Mouse (Mus musculus) B cell, adult 67 days (primary cell): ENCODE measurements around the gene Selenos. TPM values are rescaled to one million over a fixed set of nuclear protein-coding genes. Genes with fewer than 3 reads are reported as not detected.

Experiments used
- total RNA-seq, 2 experiments: library from RNA; stranded (reverse); gene quantifications; 4 replicates each; pipeline ENCODE4 v1.2.4; 2023

Gene Selenos
- 10 to 100 TPM; 58.7 to 61.8 TPM for total RNA-seq

DNA sequence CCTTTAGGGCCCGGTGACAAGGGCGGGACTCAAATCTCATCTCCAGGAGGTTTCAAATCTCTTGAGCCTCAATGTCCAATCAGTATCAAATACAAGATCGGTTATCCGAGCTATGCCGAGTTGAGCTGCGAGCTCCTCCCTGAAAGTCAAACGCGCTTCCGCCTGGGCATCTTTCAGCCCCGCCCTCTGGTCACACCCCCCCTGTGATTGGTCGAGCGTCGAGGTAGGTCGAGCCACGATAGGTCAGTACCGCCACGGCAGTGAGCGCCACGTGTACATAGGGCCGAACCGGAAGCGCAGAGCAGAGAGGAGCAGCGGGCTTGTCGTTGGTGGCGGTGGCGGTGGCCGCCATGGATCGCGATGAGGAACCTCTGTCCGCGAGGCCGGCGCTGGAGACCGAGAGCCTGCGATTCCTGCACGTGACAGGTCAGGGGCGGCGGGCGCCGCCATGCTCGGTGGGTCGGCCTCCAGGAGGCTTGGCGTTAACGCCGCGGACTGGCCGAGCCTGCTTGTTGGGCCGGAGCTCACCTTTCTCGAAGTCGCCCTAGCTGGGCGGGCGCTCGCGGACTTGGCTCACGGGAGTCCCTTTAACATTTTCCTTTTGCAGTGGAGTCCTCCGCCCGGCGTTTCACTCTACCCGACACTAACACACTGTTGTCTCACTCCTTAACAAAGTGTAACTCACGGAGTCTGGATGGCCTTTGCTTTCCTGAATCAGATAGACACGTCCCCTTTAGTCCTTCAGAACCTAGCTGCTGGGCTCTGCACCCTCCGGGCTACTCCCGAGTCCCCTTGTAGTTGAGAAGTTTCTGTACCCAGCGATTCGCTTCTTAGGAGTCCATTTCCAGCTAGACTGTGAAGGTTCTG, at the start of gene Selenos:
Gene Selenos (plus strand): TSS at position 286 of the 867 bp plus-strand sequence.

GRCm38 (mm10) chr7:66043552-66044459, 35.6 kb upstream of the Selenos start, which contains the start of gene Gm45213:
Gene Gm45213 (plus strand): TSS chr7:66043602.

DNA sequence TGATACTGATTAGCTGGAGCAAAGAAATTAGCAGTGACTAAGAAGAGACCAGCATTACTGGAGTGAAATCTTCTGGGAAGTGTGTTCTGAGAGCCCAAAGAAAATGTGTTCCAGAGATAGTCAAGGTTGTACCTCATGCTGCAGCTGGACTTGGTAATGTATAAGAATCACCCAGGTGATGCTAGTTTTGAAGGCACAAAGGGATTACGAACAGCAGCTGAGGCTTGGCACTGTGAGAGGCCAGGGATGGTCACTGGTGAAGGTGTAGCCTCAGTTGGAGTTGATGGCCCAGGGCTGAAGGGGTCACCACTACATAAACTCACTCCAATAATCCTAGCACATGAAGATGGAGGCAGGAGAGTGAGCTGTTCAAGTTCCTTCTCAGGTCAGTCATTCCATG, 20.7 kb upstream of the Selenos start, which contains the start of gene Snrpa1:
Gene Snrpa1 (plus strand): TSS at position 301 of the 400 bp plus-strand sequence.

DNA sequence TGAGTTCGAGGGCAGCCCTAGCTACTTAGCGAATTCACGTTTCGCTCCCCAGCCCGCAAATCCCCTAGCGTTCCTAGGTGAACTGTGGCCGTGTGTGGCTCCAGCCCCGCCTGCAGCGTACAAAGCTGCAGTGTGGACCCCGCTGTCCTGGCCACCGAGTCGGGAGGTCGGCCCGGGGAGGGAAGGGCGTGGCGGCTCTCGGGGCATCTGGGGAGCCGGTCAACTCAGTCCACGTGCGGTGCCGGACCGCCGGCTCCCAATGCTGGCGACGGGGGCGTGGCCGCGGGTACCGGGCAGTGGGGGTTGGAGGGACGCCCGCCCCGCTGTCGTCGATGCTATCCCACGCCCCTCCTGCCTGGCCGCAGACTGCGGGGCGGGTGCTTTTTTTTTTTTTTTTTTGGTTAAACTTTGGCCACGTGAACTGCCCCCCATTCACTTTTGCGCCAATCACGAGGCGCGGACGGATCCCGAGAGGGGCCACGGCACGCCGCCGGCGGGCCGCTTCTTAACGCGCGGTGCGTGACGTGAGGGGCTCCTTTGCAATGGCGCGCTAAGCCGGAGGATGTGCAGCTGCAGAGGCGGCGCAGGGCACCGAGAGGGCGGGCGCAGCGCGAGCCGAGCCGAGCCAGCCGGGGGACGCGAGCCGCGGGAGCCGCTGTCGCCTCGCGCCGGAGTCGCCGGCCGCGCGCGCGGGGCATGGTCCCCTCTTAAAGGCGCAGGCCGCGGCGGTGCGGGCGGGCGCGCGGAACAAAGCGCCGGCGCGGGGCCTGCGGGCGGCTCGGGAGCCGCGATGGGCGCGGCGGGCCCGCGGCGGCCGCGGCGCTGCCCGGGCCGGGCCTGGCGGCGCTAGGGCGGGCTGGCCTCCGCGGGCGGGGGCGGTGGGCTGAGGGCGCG, 29.8 kb downstream of the Selenos start, which contains the start of gene Chsy1:
Gene Chsy1 (plus strand): TSS at position 555 of the 894 bp plus-strand sequence.

Other genes starting within 250 kb of the Selenos start
- not detected for gene Pcsk6, start 217.9 kb upstream of the Selenos start, total RNA-seq
- not detected for gene Gm45213, start 36.0 kb upstream of the Selenos start, total RNA-seq
- 10 to 100 TPM; 67.0 to 69.8 TPM for gene Snrpa1, start 20.6 kb upstream of the Selenos start, total RNA-seq
- 10 to 100 TPM; 78.6 to 82.5 TPM for gene Chsy1, start 29.9 kb downstream of the Selenos start, total RNA-seq